Mouse (Mus musculus) hematopoietic stem cell, adult 5-6 weeks (primary cell): ENCODE results near the gene Crybb2. TPM values are rescaled to one million over a fixed set of nuclear protein-coding genes. Genes with fewer than 3 reads are reported as not detected.

Experiments used
- ATAC-seq, 2 experiments: fragments of 125-278 bp in 1 of 2; replicated peaks in 1 of 2; 2 replicates each; pipeline ENCODE4 v1.8.0; 2016 to 2017; ENCODE audit warnings: inconsistent platforms in 2 of 2, mild to moderate bottlenecking in 2 of 2, moderate number of reproducible peaks in 2 of 2, low read depth in 1 of 2, moderate TSS enrichment in 1 of 2; ENCODE audit not compliant: low FRiP score in 2 of 2, poor library complexity in 2 of 2, severe bottlenecking in 2 of 2, insufficient read depth in 1 of 2, low TSS enrichment in 1 of 2
- total RNA-seq: library from RNA; stranded (forward); fragments of 172-1452, 232-1000 nt; gene quantifications from 2 replicates; pipeline ENCODE4 v1.2.3, GENCODE M21; 2017

Crybb2 gene
- total RNA-seq, 1 experiment from 2014 or later: not detected

DNA sequence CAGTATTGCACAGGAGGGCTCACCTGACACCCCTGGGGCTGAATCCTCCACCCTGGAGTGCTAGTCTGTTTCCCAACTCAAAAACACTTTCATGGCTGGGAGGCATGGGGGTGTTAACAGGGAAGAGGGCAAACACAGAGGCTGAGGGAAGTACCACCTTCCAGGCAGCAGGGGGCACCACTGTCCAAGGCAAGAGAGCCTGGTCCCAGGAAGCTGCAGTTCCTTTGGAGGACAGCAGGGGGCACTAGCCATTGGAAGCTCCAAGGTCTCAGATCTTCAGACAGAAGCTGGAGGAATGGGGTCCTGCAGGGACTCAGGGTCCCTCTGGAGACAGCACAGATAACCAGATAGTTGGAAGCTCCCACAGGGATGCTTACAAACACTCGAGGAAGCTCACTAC, 29.6 kb upstream of the Crybb2 start:
- ATAC-seq: peak; percentile 80 to 89; a peak in 3 of 4 replicates

DNA sequence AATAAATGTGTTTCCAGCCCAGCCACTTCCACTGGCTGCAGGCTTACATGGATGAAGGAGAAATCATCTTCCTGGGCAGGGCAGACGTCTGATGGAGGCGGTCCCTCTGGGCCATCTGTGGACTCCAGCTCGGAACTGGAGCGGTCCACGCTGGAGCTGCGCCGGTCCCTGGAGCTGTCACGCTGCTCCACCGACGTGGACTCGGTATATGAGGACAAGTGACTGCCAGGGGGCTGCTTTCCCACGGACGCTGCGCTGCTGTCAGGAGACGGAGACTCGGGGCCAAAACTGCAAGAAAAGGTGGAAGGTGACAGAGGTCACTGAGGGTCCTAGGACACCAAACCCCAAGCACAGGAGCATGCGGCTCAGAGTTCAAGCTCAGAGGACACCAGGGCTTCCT, 27.6 kb upstream of the Crybb2 start:
- ATAC-seq: no peak

DNA sequence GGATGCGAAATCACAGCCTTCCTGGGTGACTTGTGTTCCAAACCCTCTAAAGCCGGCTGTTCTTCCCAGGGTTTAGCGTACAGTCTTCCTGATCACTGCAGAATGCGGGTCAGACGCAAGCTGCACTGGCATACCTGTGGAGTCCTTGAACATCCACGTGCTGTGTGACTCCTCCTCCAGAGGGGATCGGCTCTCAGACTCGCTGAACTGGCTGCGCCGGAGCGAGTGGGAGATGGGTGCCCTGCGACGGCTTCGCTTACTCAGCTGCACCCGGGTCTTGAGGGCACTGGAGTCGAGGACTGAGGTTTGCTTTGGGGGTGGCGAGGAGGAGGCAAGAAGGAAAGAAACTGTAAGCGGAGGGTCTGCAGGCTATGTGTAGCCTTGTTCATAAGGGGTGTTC, 25.5 kb upstream of the Crybb2 start:
- ATAC-seq: no peak

DNA sequence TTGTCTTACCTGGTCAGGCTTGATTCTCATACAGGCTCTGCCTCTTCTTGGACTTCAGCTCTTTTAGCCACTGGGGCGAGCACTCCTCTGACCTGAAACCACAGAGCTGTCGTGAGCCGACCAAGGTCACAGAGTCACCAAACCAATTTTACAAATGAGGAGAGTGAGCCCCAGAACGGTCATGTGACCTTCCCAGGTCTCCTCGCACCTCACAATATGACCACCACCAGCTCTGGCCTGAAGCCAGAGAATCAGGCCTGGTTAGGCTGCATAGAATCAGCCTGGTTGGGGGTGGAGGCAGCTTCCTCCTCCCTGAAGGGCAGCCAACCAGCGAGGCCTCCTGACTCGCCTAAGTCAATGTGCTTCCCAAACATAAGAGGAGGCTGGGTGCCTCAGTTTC, 22.5 kb upstream of the Crybb2 start:
- ATAC-seq: no peak

DNA sequence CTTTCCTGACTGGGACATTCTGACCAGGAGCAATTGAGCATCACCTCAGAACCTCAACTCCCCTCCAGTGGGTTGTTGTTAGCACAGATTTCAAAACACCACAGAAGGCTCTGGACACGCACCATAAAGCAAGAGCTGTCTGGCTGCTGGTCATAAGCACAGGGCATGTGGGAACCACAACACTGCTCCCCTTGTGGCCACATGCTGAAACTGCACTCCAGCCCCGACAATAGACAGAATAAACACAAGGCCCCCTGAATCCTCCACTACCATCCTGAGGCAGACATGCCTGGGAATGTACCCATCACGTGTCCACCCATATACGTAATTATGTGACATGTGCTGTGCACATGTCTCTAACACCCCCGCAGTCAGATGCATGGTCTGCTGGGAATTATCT, 21.2 kb upstream of the Crybb2 start:
- ATAC-seq: peak in 1 of 2 experiments; percentile 59; a peak in 2 of 4 replicates

DNA sequence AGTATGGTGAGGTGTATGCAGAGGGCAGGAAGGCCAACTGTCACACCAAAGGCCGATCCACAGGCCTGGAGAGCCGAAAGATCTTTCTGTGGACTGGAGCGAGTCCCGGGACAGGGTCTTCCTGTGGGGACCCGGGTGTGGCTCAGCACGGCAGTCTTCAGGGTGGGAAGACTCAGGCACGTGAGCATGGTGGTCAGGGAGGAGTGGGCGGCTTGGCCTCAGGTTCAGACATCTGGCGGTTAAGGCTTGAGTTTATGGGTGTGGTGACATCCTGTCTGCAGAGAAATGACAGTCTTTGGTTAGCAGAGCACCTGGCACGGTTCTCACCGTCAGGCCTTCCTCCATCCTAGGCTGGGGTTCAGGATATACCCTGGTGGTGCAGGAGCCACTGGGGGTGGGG, 20.8 kb upstream of the Crybb2 start:
- ATAC-seq: no peak

DNA sequence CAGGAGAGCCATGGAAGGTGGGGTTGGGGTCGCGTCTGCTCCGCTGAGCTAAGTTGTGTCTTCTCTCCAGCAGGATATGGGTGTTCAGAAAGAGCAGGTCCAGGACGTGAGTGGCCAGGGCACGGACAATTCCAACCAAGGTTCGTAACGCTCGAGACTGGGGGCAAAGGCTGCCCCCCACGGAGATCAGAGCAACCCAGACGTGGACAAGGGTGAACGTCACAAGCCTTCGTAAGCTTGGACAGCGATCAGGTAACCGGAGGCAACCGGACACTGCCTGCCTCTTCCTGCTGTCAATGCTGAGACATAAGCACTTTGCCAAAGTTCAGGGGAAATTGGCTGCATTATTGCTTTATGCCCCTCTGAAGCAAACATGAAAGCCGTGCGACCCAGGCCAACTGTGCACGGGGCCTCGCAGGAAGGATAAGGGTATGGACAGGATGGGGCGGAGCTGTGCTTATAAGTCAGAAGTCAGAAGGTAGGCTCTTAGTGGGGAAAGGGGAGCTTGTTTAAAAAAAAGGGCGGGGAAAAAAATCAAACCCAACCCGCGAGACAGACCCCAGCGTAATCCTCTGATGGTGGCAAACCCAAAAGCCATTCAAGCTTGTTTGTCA, 20.3 kb upstream of the Crybb2 start:
- no peak for ATAC-seq

DNA sequence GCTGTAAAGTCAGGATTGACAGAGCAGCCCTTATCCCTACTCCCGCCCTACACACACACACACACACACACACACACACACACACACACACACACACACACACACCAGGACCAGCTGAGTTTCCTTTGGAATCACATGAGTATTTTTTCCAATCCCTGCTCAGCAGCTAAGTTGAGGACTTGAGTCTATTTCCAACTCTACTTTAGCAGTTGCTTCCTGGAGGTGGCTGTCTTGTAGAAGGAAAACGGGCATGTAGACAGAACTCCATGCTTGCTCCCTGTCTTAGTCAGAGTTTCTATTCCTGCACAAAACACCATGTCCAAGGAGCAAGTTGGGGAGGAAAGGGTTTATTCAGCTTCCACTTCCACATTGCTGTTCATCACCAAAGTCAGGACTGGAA, 17.5 kb upstream of the Crybb2 start:
- ATAC-seq: no peak

DNA sequence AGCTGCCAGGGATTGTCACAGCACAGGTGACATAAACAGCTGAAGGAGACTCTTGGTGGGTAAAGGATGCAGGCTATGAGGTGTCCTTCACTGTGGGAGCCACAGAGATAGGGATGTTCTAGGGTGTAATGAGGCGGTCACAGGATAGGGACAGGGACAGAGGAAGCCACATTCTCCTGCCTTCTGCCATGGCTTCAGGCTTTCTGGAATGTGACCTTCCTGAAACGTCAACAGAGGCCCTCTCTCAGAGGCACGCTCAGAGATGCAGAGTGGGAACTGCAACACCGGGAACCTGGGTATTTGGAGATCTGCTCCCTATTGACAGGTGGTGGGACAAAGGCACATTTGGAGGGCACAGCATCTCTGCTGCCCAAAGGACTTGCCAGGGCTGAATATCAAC, 17.1 kb upstream of the Crybb2 start:
- no peak for ATAC-seq

DNA sequence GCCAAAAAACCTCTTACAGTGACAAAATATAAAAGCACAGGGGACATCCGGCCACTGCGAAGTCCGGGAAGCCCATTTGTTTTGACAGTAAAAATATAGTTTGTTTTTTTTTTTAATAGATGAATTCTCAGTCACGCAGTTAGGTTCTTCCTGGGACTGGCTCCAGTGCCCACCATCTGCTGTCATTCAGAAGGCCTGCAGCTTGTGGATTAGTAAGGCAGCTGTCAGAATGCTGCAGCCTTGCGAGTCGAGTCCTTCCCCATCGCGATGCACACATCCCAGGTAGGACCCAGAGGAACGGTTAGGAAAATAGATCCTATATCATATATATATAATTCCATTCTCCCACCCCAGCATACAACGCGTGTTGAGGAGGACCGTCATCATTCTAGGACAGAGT, 16.5 kb upstream of the Crybb2 start:
- no peak for ATAC-seq

DNA sequence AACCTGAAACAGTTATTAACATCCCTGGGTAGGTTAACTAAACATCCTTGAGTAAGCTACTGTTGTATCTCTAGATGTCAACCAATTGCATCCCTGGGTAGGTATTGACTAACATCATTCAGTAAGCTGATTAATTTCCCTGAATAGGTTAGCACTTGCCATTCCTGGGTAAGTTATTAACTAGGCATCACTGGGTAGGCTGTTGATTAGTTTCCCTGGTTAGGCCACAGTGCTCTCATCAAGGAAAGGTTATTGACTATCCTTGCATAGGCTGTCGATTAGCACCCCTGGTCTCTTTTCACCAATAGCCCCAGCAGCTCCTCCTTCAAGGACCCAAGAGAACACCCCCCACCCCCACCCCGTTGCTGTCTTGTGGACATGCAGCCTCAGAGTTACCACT, 16.0 kb upstream of the Crybb2 start:
- no peak for ATAC-seq

DNA sequence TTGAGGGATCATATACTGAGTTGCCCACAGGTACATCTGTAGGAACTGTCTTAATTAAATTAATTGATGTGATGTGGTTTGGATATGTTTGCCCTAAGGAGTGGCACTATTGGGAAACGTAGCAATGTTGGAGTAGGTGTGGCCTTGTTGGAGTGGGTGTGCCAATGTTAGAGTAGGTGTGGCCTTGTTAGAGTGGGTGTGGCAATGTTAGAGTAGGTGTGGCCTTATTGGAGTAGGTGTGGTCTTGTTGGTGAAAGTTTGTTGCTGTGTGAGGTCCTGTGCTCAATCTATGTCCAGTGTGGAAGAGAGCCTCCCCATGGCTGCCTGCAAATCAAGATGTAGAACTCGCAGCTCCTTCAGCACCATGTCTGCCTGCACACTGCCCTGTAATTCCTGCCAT, 14.4 kb upstream of the Crybb2 start:
- no peak for ATAC-seq

DNA sequence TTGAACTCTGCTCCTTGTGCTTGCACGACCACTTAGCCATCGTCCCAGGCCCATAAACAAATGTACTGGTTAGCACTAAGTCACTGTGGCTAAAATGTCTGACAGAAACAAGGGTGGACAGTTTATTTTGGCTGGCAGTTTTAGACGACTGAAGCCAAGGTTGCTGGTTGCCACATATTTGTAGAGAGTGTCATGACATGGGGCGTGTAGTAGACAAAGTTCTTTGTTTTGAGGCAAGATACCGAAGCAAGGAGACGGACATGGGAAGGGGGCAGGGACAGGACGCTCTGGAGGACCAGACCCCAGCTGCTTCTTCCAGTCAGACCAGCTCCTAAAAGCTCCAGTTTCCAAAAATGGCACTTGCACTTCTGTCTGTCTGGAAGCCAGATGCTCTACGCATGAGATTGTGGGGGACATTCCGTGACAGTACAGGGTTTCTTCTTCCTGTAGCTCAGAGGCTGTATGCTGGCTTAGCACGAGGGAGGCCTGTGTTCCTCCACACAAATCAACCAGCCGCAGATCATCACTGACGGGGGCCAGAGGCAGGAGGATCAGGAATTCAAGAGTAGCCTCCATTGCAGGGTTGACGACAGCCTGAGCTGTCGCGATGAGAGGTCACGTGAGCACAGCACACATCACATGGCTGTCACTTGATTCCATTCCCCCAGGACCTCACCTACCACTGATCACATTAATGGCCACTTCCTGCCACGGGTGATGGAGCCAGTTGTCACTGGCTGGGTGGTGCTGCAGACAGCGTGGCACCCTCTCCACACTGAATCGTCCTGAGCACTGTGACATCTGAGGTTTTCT, 12.6 kb upstream of the Crybb2 start:
- no peak for ATAC-seq

DNA sequence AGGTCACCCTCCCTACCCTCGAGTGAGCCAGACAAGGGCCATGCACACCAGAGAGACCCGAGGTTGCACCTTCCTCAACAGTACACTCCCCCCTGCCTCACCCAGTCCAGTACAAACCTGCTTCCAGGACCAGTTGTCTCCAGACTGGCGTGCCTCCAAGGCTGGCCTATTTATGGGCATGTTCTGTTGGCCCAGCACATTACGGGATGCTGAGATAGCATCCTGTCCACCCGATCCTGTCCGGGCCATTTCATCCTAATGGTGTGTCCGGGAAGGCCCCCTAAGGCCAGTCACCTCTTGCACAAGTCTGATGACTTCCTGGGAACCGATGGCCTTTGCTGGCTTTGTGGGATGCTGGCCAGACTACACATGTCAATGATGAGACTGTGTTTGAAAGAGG, 11.5 kb upstream of the Crybb2 start, which contains the start of gene Crybb3:
TSS of gene Crybb3 (minus strand) at position 146 of the 400 bp plus-strand sequence.
- ATAC-seq: no peak

DNA sequence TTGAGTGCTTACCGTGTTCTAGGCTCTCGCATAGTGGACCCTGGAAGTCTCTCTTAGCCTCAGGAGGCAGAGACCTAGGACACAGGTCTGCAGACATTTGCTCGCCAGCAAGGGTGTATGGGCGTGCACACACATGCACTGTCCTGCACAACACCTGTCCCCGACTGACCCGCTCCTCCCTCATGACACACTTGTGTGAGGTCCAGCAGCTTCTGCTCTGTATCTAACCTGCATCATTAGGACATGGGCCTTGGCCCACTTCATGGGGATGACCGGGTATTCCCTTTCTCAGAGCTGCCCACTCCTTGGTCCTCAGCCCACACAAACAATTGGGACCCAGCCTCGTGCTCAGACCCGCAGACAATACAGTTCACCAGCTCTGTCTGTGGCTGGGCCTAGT, 11.1 kb upstream of the Crybb2 start:
- ATAC-seq: no peak

DNA sequence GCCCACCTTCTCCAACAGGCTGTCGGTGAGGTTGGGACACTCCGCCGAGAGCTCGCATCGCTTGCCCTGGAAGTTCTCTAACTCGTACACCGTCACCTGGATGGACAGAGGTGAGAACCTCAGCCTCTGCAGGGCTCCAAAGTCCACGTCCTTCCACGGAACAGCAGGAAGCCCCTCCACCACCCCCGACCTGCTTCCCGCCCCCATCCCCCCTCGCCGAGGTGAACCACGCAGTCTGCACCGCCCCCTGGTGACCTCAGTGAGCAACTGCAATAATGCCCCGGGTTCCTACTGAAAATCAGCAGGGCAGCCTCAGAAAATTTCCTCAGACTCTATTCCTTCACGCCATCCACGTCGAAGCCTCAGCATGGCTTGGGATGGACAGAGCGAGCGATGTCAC, 9.9 kb upstream of the Crybb2 start:
- ATAC-seq: peak; percentile 12 to 22; a peak in 1 of 4 replicates

DNA sequence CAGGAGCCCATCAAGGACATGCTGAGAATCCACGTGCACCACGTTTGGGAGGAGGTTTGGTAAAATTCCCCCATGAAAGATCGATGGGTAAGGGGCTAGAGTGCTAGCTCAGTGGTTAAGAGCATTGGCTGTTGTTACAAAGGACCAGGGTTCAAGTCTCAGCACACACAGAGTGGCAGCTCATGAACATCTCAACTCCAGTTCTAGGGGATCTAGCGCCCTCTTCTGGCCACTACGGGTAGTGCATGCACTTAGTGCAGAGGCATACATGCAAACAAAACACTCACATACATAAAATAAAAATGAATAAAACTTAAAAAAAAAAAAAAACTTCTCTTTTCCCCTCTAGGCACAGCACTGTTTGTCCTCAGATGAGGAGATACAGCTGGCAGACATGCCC, 8.8 kb upstream of the Crybb2 start:
- ATAC-seq: no peak

DNA sequence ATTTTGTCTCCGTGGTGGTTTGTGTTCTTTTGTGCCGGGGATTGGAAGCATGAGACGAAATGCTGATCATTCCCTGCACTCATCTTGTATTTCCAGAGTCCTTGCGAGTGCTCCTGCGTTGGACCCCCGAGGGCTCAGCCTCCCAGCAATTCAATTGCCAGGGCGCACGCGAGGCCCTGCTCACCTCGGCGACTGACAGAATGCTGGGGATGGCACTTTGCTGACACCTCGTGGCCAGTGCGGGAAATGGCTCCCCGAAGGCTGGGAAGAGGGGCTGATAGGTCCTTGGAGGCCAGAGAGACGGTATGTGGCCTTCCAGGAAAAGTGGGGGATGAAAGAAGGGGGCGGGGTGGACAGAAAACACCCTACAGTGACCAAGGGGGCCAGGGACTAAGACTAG, 15.6 kb downstream of the Crybb2 start:
- peak; percentile 84 to 87 for ATAC-seq
